Comparison of ENCODE assay signal across 21 mouse cellular contexts in genomic region chr11:30517133-30517532, GRCm38 (mm10). TPM values are rescaled to one million over a fixed set of nuclear protein-coding genes. Genes with fewer than 3 reads are reported as not detected.
DNase-seq lines count a peak whose midpoint lies in the region; ATAC-seq and TF ChIP-seq lines count a peak whose summit lies in the region.
"Had no signal": no experiment of that assay in that cellular context is flagged by ENCODE, and none has a peak within 500 bp of the region (broad histone marks: within the 10 kb centered on the region; RNA-seq: fewer than 3 reads in every experiment).

No protein-coding gene starts in this region.

- H3K9ac ChIP-seq in heart, embryonic 12.5 days, result no peak overlapping the region
- no peak overlapping the region for H3K9ac ChIP-seq in liver, adult 2 months (ENCODE audit: low read depth, low read length)
- no peak overlapping the region for H3K9ac ChIP-seq in liver, embryonic 11.5 days (ENCODE audit: low read depth, low read length)
- no peak overlapping the region for H3K9ac ChIP-seq in intestine, postnatal 0 days (ENCODE audit: low read depth, low read length)
- H3K9ac ChIP-seq: embryonic facial prominence, embryonic 15.5 days; hindbrain, embryonic 15.5 days; limb, embryonic 13.5 days; liver, embryonic 15.5 days; stomach, embryonic 15.5 days had no signal

- no peak for ATAC-seq in heart, embryonic 12.5 days (ENCODE audit: insufficient number of reproducible peaks, low FRiP score)
- no peak for ATAC-seq in liver, embryonic 11.5 days (replicated peaks; ENCODE audit: low FRiP score)
- ATAC-seq in intestine, postnatal 0 days, result no peak

- WGBS in heart, embryonic 12.5 days, result 65% methylated on average over 2 of the region's 2 CpGs
- 60% methylated on average over 2 of the region's 2 CpGs for WGBS in liver, adult 2 months
- WGBS in liver, embryonic 11.5 days, result 70% methylated on average over 2 of the region's 2 CpGs
- 92% methylated on average over 2 of the region's 2 CpGs for WGBS in intestine, postnatal 0 days

- peak; percentile 63 to 80 for DNase-seq in heart, adult 18-20 months
- peak; percentile 12 for DNase-seq in liver, adult 2 months (ENCODE audit: extremely low read depth, low read depth, low spot score)
- no peak for DNase-seq in liver, embryonic 11.5 days (ENCODE audit: low spot score)
- peak; percentile 58 to 74 for DNase-seq in heart, adult 9 months (ENCODE audit: low spot score in 2 of 2)
- DNase-seq in lung, postnatal 36 days, result peak; percentile 32
- DNase-seq: B cell, adult 2 months; cerebellum, adult 18-20 months; cerebellum, postnatal 25 days; kidney, adult 11 months; right cerebral cortex, postnatal 25 days had no signal

- no peak overlapping the region for H3K27ac ChIP-seq in heart, embryonic 12.5 days (ENCODE audit: poor library complexity, severe bottlenecking)
- no peak overlapping the region for H3K27ac ChIP-seq in liver, adult 2 months (replicated peaks; ENCODE audit: insufficient read depth, low read depth, low read length)
- no peak overlapping the region for H3K27ac ChIP-seq in liver, embryonic 11.5 days (ENCODE audit: low read depth, low read length)
- no peak overlapping the region for H3K27ac ChIP-seq in intestine, postnatal 0 days (ENCODE audit: low read depth, low read length)
- H3K27ac ChIP-seq: embryonic facial prominence, embryonic 15.5 days; hindbrain, embryonic 15.5 days; limb, embryonic 13.5 days; liver, embryonic 15.5 days; macrophage; midbrain, embryonic 10.5 days; stomach, embryonic 15.5 days had no signal

- no peaks in the 10 kb centered on the region for H3K36me3 ChIP-seq in heart, embryonic 12.5 days
- H3K36me3 ChIP-seq in liver, adult 2 months (ENCODE audit: control insufficient read depth, insufficient read depth, low read length), result no peaks in the 10 kb centered on the region
- H3K36me3 ChIP-seq in liver, embryonic 11.5 days (ENCODE audit: control insufficient read depth, insufficient read depth, low read length), result no peaks in the 10 kb centered on the region
- no peaks in the 10 kb centered on the region for H3K36me3 ChIP-seq in intestine, postnatal 0 days (ENCODE audit: control insufficient read depth, insufficient read depth)
- H3K36me3 ChIP-seq: embryonic facial prominence, embryonic 15.5 days; hindbrain, embryonic 15.5 days; limb, embryonic 13.5 days; liver, embryonic 15.5 days; midbrain, embryonic 10.5 days; stomach, embryonic 15.5 days had no signal

- H3K4me1 ChIP-seq in heart, embryonic 12.5 days (replicated peaks), result no peaks in the 10 kb centered on the region
- H3K4me1 ChIP-seq in liver, adult 2 months (ENCODE audit: control insufficient read depth, insufficient read depth, low read length), result no peaks in the 10 kb centered on the region
- H3K4me1 ChIP-seq in liver, embryonic 11.5 days (replicated peaks; ENCODE audit: control insufficient read depth, insufficient read depth, low read length), result no peaks in the 10 kb centered on the region
- H3K4me1 ChIP-seq in intestine, postnatal 0 days (replicated peaks; ENCODE audit: control insufficient read depth, insufficient read depth, low read length), result no peaks in the 10 kb centered on the region
- H3K4me1 ChIP-seq: embryonic facial prominence, embryonic 15.5 days; hindbrain, embryonic 15.5 days; limb, embryonic 13.5 days; liver, embryonic 15.5 days; midbrain, embryonic 10.5 days; stomach, embryonic 15.5 days had no signal

- no peaks in the 10 kb centered on the region for H3K27me3 ChIP-seq in heart, embryonic 12.5 days (replicated peaks)
- H3K27me3 ChIP-seq in liver, adult 2 months (ENCODE audit: control insufficient read depth, insufficient read depth, low read length), result no peaks in the 10 kb centered on the region
- H3K27me3 ChIP-seq in liver, embryonic 11.5 days (replicated peaks; ENCODE audit: control insufficient read depth, insufficient read depth, low read length), result no peaks in the 10 kb centered on the region
- H3K27me3 ChIP-seq in intestine, postnatal 0 days (replicated peaks; ENCODE audit: control insufficient read depth, insufficient read depth, low read length), result no peaks in the 10 kb centered on the region
- H3K27me3 ChIP-seq: embryonic facial prominence, embryonic 15.5 days; hindbrain, embryonic 15.5 days; limb, embryonic 13.5 days; liver, embryonic 15.5 days; stomach, embryonic 15.5 days had no signal

- no peak for TF ChIP-seq CTCF in liver, adult 2 months (IDR thresholded peaks at IDR 0.05; ENCODE audit: low read depth, low read length)
- TF ChIP-seq CTCF in intestine, postnatal 0 days (IDR thresholded peaks at IDR 0.05; ENCODE audit: low read depth), result no peak

- no peaks in the 10 kb centered on the region for H3K79me2 ChIP-seq in liver, adult 2 months (ENCODE audit: control insufficient read depth, insufficient read depth, low read length)

- no peaks in the 10 kb centered on the region for H3K9me3 ChIP-seq in heart, embryonic 12.5 days (replicated peaks)
- no peaks in the 10 kb centered on the region for H3K9me3 ChIP-seq in liver, embryonic 11.5 days (ENCODE audit: control insufficient read depth, low read length)
- no peaks in the 10 kb centered on the region for H3K9me3 ChIP-seq in intestine, postnatal 0 days (ENCODE audit: control insufficient read depth)
- H3K9me3 ChIP-seq: embryonic facial prominence, embryonic 15.5 days; hindbrain, embryonic 15.5 days; limb, embryonic 13.5 days; liver, embryonic 15.5 days; midbrain, embryonic 10.5 days; stomach, embryonic 15.5 days had no signal

- no peak for TF ChIP-seq POLR2A in liver, adult 2 months (IDR thresholded peaks at IDR 0.05; ENCODE audit: extremely low read depth, insufficient read depth, low read length)

- no peak overlapping the region for H3K4me3 ChIP-seq in heart, embryonic 12.5 days
- H3K4me3 ChIP-seq in liver, adult 2 months (ENCODE audit: insufficient read depth, low read depth, low read length), result no peak overlapping the region
- H3K4me3 ChIP-seq in liver, embryonic 11.5 days (ENCODE audit: low read depth, low read length), result no peak overlapping the region
- H3K4me3 ChIP-seq in intestine, postnatal 0 days (ENCODE audit: low read depth, low read length), result no peak overlapping the region
- H3K4me3 ChIP-seq: embryonic facial prominence, embryonic 15.5 days; hindbrain, embryonic 15.5 days; limb, embryonic 13.5 days; liver, embryonic 15.5 days; midbrain, embryonic 10.5 days; stomach, embryonic 15.5 days had no signal

- no peak overlapping the region for H3K4me2 ChIP-seq in heart, embryonic 12.5 days
- no peak overlapping the region for H3K4me2 ChIP-seq in liver, embryonic 11.5 days
- H3K4me2 ChIP-seq in intestine, postnatal 0 days (replicated peaks; ENCODE audit: low read depth), result no peak overlapping the region
- H3K4me2 ChIP-seq: embryonic facial prominence, embryonic 15.5 days; hindbrain, embryonic 15.5 days; limb, embryonic 13.5 days; liver, embryonic 15.5 days; stomach, embryonic 15.5 days had no signal

RNA-seq across cellular contexts. Expression of gene 4930505A04Rik, which starts 45.5 kb away (rescaled TPM):
- total RNA-seq in heart, adult 18-20 months (2021), result under 1 TPM in 1 of 2 experiments, not detected in 1; 0.33 TPM
- 0.28 TPM in 1 of 2 replicates, not detected in the other for polyA plus RNA-seq in heart, embryonic 12.5 days (2016; fragmentation: Nextera tagmentation; extraction: Ambion mirVana)
- total RNA-seq in liver, adult 2 months (2014; rRNA removed), result not detected in 2 replicates
- not detected in 2 replicates for polyA plus RNA-seq in liver, adult 2 months (2012; rRNA removed)
- not detected in 2 replicates for polyA plus RNA-seq in liver, embryonic 11.5 days (2014; fragmentation: Nextera tagmentation; extraction: Ambion mirVana)
- not detected in 2 replicates for polyA plus RNA-seq in intestine, postnatal 0 days (2015; fragmentation: Nextera tagmentation; extraction: Ambion mirVana)
- total RNA-seq: heart, postnatal 14 days; midbrain, postnatal 0 days had no signal
- polyA plus RNA-seq: hindbrain, embryonic 15.5 days; limb, embryonic 13.5 days; liver, embryonic 15.5 days; macrophage; midbrain, embryonic 10.5 days; stomach, embryonic 15.5 days had no signal
